8 mouse cellular contexts compared by ENCODE assay signal in the genomic region with DNA sequence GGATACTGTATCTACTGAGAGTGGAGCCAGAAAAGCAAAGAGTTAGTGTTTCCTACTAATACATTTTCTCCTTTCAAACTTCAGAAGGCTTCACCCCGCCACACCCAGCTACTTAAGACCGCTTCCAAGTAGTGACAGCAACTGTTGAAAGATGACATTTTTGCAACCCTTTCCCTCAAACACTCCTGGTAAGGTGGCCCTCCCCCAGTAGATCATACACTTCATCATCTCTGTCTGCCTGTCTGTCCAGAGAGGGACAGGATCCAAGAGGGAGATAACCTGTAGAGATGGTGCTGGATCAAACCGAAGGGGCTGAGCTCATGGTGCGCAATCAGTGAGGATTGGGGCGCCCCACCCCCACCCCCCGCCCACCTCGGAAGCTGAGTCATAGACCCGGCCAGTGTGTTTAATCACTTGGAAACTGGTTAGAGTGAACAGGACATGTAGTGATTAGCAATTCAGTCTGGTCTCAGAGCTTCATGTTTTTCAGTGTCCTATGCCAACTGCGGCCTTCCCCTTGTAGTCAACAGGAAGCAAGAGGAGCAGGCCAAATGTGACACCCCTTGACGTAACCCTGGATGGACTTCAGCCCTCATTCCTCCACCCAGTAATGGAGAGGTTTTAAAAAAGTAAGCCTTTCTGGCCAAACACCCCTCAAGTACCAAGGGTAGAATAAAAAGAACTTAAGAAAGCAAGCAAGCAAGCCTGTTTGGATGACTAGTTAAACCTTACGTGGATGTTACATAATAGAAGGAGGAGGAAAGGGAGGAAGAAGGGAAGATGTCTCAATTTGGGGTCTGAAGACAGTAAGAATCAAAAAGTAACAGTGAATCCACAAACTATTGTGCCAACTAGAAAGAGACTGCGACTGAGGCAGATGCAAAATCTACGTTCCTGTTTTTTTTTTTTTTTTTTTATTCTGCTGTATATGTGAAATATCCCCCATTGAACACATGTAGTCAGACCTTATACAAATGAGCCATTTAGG.
DNase-seq lines count a peak whose midpoint lies in the region; ATAC-seq and TF ChIP-seq lines count a peak whose summit lies in the region.

No protein-coding gene starts in this region.

- H3K9ac ChIP-seq in forebrain, embryonic 14.5 days (ENCODE audit: low read length): no peak overlapping the region
- no peak overlapping the region for H3K9ac ChIP-seq in forebrain, embryonic 16.5 days (replicated peaks; ENCODE audit: low read depth, low read length)
- H3K9ac ChIP-seq in lung, embryonic 14.5 days: no peak overlapping the region

- WGBS in forebrain, embryonic 14.5 days: 77% methylated on average over 13 of the region's 13 CpGs
- WGBS in forebrain, embryonic 16.5 days: 79% methylated on average over 13 of the region's 13 CpGs
- 66% methylated on average over 13 of the region's 13 CpGs for WGBS in lung, embryonic 14.5 days

- H3K4me3 ChIP-seq in forebrain, embryonic 14.5 days (ENCODE audit: low read depth, low read length): no peak overlapping the region
- no peak overlapping the region for H3K4me3 ChIP-seq in forebrain, embryonic 16.5 days (replicated peaks; ENCODE audit: low read length)
- H3K4me3 ChIP-seq in E14TG2a.4 (replicated peaks; ENCODE audit: low read length): peak overlapping the region; percentile 48
- H3K4me3 ChIP-seq in lung, embryonic 14.5 days (ENCODE audit: low read depth, low read length): no peak overlapping the region

- no peaks in the 10 kb centered on the region for H3K9me3 ChIP-seq in forebrain, embryonic 14.5 days (replicated peaks; ENCODE audit: control insufficient read depth, low read length)
- H3K9me3 ChIP-seq in forebrain, embryonic 16.5 days (ENCODE audit: control insufficient read depth, low read length): no peaks in the 10 kb centered on the region
- no peaks in the 10 kb centered on the region for H3K9me3 ChIP-seq in E14TG2a.4 (ENCODE audit: low read length)
- no peaks in the 10 kb centered on the region for H3K9me3 ChIP-seq in lung, embryonic 14.5 days (ENCODE audit: low read depth, low read length)

- peak; percentile 32; the same call in 1 of the 2 replicates for ATAC-seq in forebrain, embryonic 14.5 days
- ATAC-seq in forebrain, embryonic 16.5 days: no peak
- ATAC-seq in lung, embryonic 14.5 days (ENCODE audit: insufficient read depth): peak; percentile 55; the same call in 1 of the 2 replicates
- no peak for ATAC-seq in monocyte, adult 5-6 weeks (replicated peaks; ENCODE audit: insufficient number of reproducible peaks, low FRiP score, low TSS enrichment, poor library complexity, severe bottlenecking)

- H3K4me2 ChIP-seq in forebrain, embryonic 14.5 days (ENCODE audit: low read length): no peak overlapping the region; the same call in 1 of the 2 replicates
- H3K4me2 ChIP-seq in forebrain, embryonic 16.5 days (ENCODE audit: low read length): no peak overlapping the region
- peak overlapping the region; percentile 48 for H3K4me2 ChIP-seq in lung, embryonic 14.5 days

- no peak overlapping the region for H3K27ac ChIP-seq in forebrain, embryonic 14.5 days (ENCODE audit: low read depth, low read length)
- H3K27ac ChIP-seq in forebrain, embryonic 16.5 days (ENCODE audit: low read length): no peak overlapping the region
- peak overlapping the region; percentile 66; the same call in 1 of the 2 replicates for H3K27ac ChIP-seq in lung, embryonic 14.5 days (ENCODE audit: low read depth)

- DNase-seq in forebrain, embryonic 14.5 days (ENCODE audit: low spot score): no peak
- peak; percentile 62 for DNase-seq in gastrocnemius, postnatal 14 days
- DNase-seq in lung, embryonic 14.5 days: peak; percentile 29
- no peak for DNase-seq in c-Kit-positive CD71-positive TER-119-positive erythroid progenitor cells, embryonic 14.5 days (ENCODE audit: low spot score)
- DNase-seq in thymus, postnatal 4 days: no peak

- H3K4me1 ChIP-seq in forebrain, embryonic 14.5 days (ENCODE audit: control insufficient read depth, insufficient read depth, low read length): peaks cover 8% of the 10 kb centered on the region
- H3K4me1 ChIP-seq in forebrain, embryonic 16.5 days (replicated peaks; ENCODE audit: control insufficient read depth, insufficient read depth, low read length): peaks cover 12% of the 10 kb centered on the region
- H3K4me1 ChIP-seq in E14TG2a.4 (replicated peaks; ENCODE audit: low read depth, low read length): peaks cover 43% of the 10 kb centered on the region
- peaks cover 4% of the 10 kb centered on the region; the same call in 1 of the 2 replicates for H3K4me1 ChIP-seq in lung, embryonic 14.5 days (ENCODE audit: insufficient read depth)

- H3K27me3 ChIP-seq in forebrain, embryonic 14.5 days (replicated peaks; ENCODE audit: control insufficient read depth, insufficient read depth, low read length): no peaks in the 10 kb centered on the region
- H3K27me3 ChIP-seq in forebrain, embryonic 16.5 days (replicated peaks; ENCODE audit: control insufficient read depth, insufficient read depth, low read length): no peaks in the 10 kb centered on the region
- peaks cover 3% of the 10 kb centered on the region; the same call in 1 of the 2 replicates for H3K27me3 ChIP-seq in E14TG2a.4 (ENCODE audit: insufficient read depth, low read length)
- H3K27me3 ChIP-seq in lung, embryonic 14.5 days (ENCODE audit: insufficient read depth, low read length): no peaks in the 10 kb centered on the region

- intact Hi-C loops in gastrocnemius, postnatal 14 days (cut with DNase I; ENCODE audit: low total_unique reads): no loop called here

- H3K36me3 ChIP-seq in forebrain, embryonic 14.5 days (ENCODE audit: control insufficient read depth, insufficient read depth, low read length): no peaks in the 10 kb centered on the region
- no peaks in the 10 kb centered on the region for H3K36me3 ChIP-seq in forebrain, embryonic 16.5 days (ENCODE audit: control insufficient read depth, insufficient read depth)
- no peaks in the 10 kb centered on the region for H3K36me3 ChIP-seq in E14TG2a.4 (ENCODE audit: insufficient read depth, low read length)
- H3K36me3 ChIP-seq in lung, embryonic 14.5 days (ENCODE audit: insufficient read depth): no peaks in the 10 kb centered on the region

- no peak for TF ChIP-seq CTCF in E14TG2a.4 (conservative IDR thresholded peaks at IDR 0.05; ENCODE audit: low read length)
- no peak for TF ChIP-seq CTCF in lung, embryonic 14.5 days (IDR thresholded peaks at IDR 0.05; ENCODE audit: low read depth)

Comparison
In these comparisons a context has a peak if more than half of its experiments do, and no peak if none do; other contexts are left out.
1. ATAC-seq: peak in forebrain, embryonic 14.5 days (single experiment) and lung, embryonic 14.5 days (single experiment); none in forebrain, embryonic 16.5 days (single experiment) and monocyte, adult 5-6 weeks (single experiment).
2. DNase-seq: peak in gastrocnemius, postnatal 14 days (single experiment) and lung, embryonic 14.5 days (single experiment); none in forebrain, embryonic 14.5 days (single experiment), c-Kit-positive CD71-positive TER-119-positive erythroid progenitor cells, embryonic 14.5 days (single experiment) and thymus, postnatal 4 days (single experiment).